In genomic region chr2:168080431-168081246, GRCm38 (mm10) we compare ENCODE assay signal across 7 mouse cellular contexts. TPM values are rescaled to one million over a fixed set of nuclear protein-coding genes. Genes with fewer than 3 reads are reported as not detected.
DNase-seq lines count a peak whose midpoint lies in the region; ATAC-seq lines count a peak whose summit lies in the region.

TSS of gene Pard6b (plus strand) at chr2:168081004.

- H3K9ac ChIP-seq in embryonic facial prominence, embryonic 11.5 days (replicated peaks; ENCODE audit: low read length), result peak within 1 kb of the TSS; percentile 61
- peak within 1 kb of the TSS; percentile 85 for H3K9ac ChIP-seq in midbrain, embryonic 13.5 days (replicated peaks)

- under 1% methylated on average over 93 of the region's 110 CpGs for WGBS in embryonic facial prominence, embryonic 11.5 days
- under 1% methylated on average over 110 of the region's 110 CpGs for WGBS in limb, embryonic 10.5 days
- under 1% methylated on average over 106 of the region's 110 CpGs for WGBS in midbrain, embryonic 13.5 days

- DNase-seq in adrenal gland, postnatal 14 days, result peak; percentile 95
- peak; percentile 99 for DNase-seq in embryonic facial prominence, embryonic 11.5 days (ENCODE audit: low spot score)
- DNase-seq in kidney, adult 11 months, result peak; percentile 99
- DNase-seq in limb, embryonic 10.5 days (ENCODE audit: low spot score), result peak; percentile 97
- DNase-seq in spleen, adult 12 weeks (ENCODE audit: low spot score), result peak; percentile 86

- H3K4me1 ChIP-seq in embryonic facial prominence, embryonic 11.5 days (ENCODE audit: control insufficient read depth, insufficient read depth, low read length), result no peaks in the 10 kb centered on the region
- peaks cover 41% of the 10 kb centered on the region for H3K4me1 ChIP-seq in limb, embryonic 10.5 days
- H3K4me1 ChIP-seq in midbrain, embryonic 13.5 days (replicated peaks), result peaks cover 21% of the 10 kb centered on the region

- no peak within 1 kb of the TSS for H3K27ac ChIP-seq in embryonic facial prominence, embryonic 11.5 days (replicated peaks; ENCODE audit: low read depth, low read length)
- peak within 1 kb of the TSS; percentile 87 for H3K27ac ChIP-seq in limb, embryonic 10.5 days
- peak within 1 kb of the TSS; percentile 87 for H3K27ac ChIP-seq in midbrain, embryonic 13.5 days

- peak within 1 kb of the TSS; percentile 72 for H3K4me3 ChIP-seq in embryonic facial prominence, embryonic 11.5 days (ENCODE audit: low read depth, low read length)
- H3K4me3 ChIP-seq in limb, embryonic 10.5 days, result peak within 1 kb of the TSS; percentile 89
- peak within 1 kb of the TSS; percentile 62 for H3K4me3 ChIP-seq in midbrain, embryonic 13.5 days (replicated peaks)

- H3K4me2 ChIP-seq in embryonic facial prominence, embryonic 11.5 days (ENCODE audit: low read depth, low read length), result peak within 1 kb of the TSS; percentile 94
- H3K4me2 ChIP-seq in midbrain, embryonic 13.5 days (replicated peaks), result peak within 1 kb of the TSS; percentile 94

- no peaks in the 10 kb centered on the region for H3K36me3 ChIP-seq in embryonic facial prominence, embryonic 11.5 days (replicated peaks; ENCODE audit: control insufficient read depth, insufficient read depth, low read depth, low read length)
- no peaks in the 10 kb centered on the region for H3K36me3 ChIP-seq in limb, embryonic 10.5 days
- no peaks in the 10 kb centered on the region for H3K36me3 ChIP-seq in midbrain, embryonic 13.5 days

- H3K9me3 ChIP-seq in embryonic facial prominence, embryonic 11.5 days (replicated peaks; ENCODE audit: control insufficient read depth, low read length), result no peaks in the 10 kb centered on the region
- no peaks in the 10 kb centered on the region for H3K9me3 ChIP-seq in limb, embryonic 10.5 days (replicated peaks)
- no peaks in the 10 kb centered on the region for H3K9me3 ChIP-seq in midbrain, embryonic 13.5 days

- peaks cover 7% of the 10 kb centered on the region for H3K27me3 ChIP-seq in embryonic facial prominence, embryonic 11.5 days (ENCODE audit: control insufficient read depth, insufficient read depth, low read length)
- H3K27me3 ChIP-seq in limb, embryonic 10.5 days (ENCODE audit: low read depth, poor library complexity, severe bottlenecking), result peaks cover 56% of the 10 kb centered on the region
- peaks cover 16% of the 10 kb centered on the region for H3K27me3 ChIP-seq in midbrain, embryonic 13.5 days

- peak; percentile 93 for ATAC-seq in embryonic facial prominence, embryonic 11.5 days (replicated peaks; ENCODE audit: insufficient number of reproducible peaks, low FRiP score, low TSS enrichment, low read depth)
- ATAC-seq in granulocyte monocyte progenitor cell, adult 5-6 weeks (replicated peaks; ENCODE audit: poor library complexity, severe bottlenecking), result peak; percentile 93
- ATAC-seq in midbrain, embryonic 13.5 days, result peak; percentile 97

RNA-seq across cellular contexts. Expression of gene Pard6b, which starts in this region (rescaled TPM):
- total RNA-seq in adrenal gland, postnatal 14 days (2021), result 1.7 and 1.9 TPM in 2 replicates
- polyA plus RNA-seq in embryonic facial prominence, embryonic 11.5 days (2014; fragmentation: Nextera tagmentation; extraction: Ambion mirVana), result 4.8 and 5.1 TPM in 2 replicates
- 0.58 TPM in 1 of 2 replicates, not detected in the other for total RNA-seq in granulocyte monocyte progenitor cell, adult 5-6 weeks (2014; fragmentation: Nextera tagmentation)
- total RNA-seq in granulocyte monocyte progenitor cell, adult 5-6 weeks (2017), result 0.04 and 0.21 TPM in 2 replicates
- 4.5 and 6.0 TPM in 2 replicates for polyA plus RNA-seq in limb, embryonic 10.5 days (2016; fragmentation: Nextera tagmentation; extraction: Ambion mirVana)
- polyA plus RNA-seq in midbrain, embryonic 13.5 days (2015; fragmentation: Nextera tagmentation; extraction: Ambion mirVana), result 7.0 and 7.9 TPM in 2 replicates

Comparison
In these comparisons a context has a peak if more than half of its experiments do, and no peak if none do; other contexts are left out.
1. Peak in ATAC-seq in granulocyte monocyte progenitor cell, adult 5-6 weeks; RNA of the gene not detected or under 1 TPM.